Mouse (Mus musculus) thymus, adult 2 months (tissue): ENCODE results near the gene Dnajc27. TPM values are rescaled to one million over a fixed set of nuclear protein-coding genes. Genes with fewer than 3 reads are reported as not detected.

Experiments used
- DNase-seq: peaks from one replicate; pipeline ENCODE4 v3.0.0; 2021
- H3K27ac ChIP-seq: fragments of 200-500 bp; 2 replicates; pipeline ENCODE4 v1.5.1; 2012; ENCODE audit warnings: low read length, control low read depth; ENCODE audit not compliant: control insufficient read depth, insufficient read depth
- H3K27me3 ChIP-seq: fragments of 200-500 bp; 2 replicates; pipeline ENCODE4 v1.6.1; 2012; ENCODE audit warnings: mild to moderate bottlenecking, low read length, moderate library complexity, mixed read lengths; ENCODE audit not compliant: control insufficient read depth, insufficient read depth
- H3K36me3 ChIP-seq: fragments of 200-500 bp; 2 replicates; pipeline ENCODE4 v1.6.1; 2012; ENCODE audit warnings: mild to moderate bottlenecking, low read length, moderate library complexity; ENCODE audit not compliant: control insufficient read depth, insufficient read depth
- H3K4me1 ChIP-seq: fragments of 200-500 bp; replicated peaks from 2 replicates; pipeline ENCODE4 v1.6.1; 2012; ENCODE audit warnings: low read length; ENCODE audit not compliant: control insufficient read depth, insufficient read depth
- H3K4me3 ChIP-seq: fragments of 200-500 bp; 2 replicates; pipeline ENCODE4 v1.5.1; 2012; ENCODE audit warnings: mild to moderate bottlenecking, low read length, control low read depth, moderate library complexity; ENCODE audit not compliant: control insufficient read depth, insufficient read depth
- CTCF ChIP-seq: fragments of 200-500 bp; IDR thresholded peaks from 2 replicates; pipeline ENCODE4 v1.5.1; 2012; ENCODE audit warnings: mild to moderate bottlenecking, control low read depth, low read length, moderate library complexity, borderline replicate concordance; ENCODE audit not compliant: control insufficient read depth, poor library complexity, insufficient read depth; ENCODE audit errors: extremely low read depth
- POLR2A ChIP-seq: fragments of 200-500 bp; IDR thresholded peaks from 2 replicates; pipeline ENCODE4 v1.6.1; 2012; ENCODE audit warnings: mild to moderate bottlenecking, low read length, control low read depth, moderate library complexity; ENCODE audit not compliant: control insufficient read depth, poor library complexity, insufficient read depth; ENCODE audit errors: extremely low read depth
- WGBS: fragments of 180-500 bp; shearing (Covaris S2); methylation state at CpG from one replicate; pipeline ENCODE4 v1.1.7; 2018; 5-methylcytosine and 5-hydroxymethylcytosine counted together
- polyA plus RNA-seq: library from polyadenylated mRNA; depleted of rRNA; stranded (reverse); fragments of >200 nt; gene quantifications from 2 replicates; pipeline ENCODE4 v1.2.3, GENCODE M21; 2012

The Dnajc27 gene
- polyA plus RNA-seq, 1 experiment: 8.9 TPM

DNA sequence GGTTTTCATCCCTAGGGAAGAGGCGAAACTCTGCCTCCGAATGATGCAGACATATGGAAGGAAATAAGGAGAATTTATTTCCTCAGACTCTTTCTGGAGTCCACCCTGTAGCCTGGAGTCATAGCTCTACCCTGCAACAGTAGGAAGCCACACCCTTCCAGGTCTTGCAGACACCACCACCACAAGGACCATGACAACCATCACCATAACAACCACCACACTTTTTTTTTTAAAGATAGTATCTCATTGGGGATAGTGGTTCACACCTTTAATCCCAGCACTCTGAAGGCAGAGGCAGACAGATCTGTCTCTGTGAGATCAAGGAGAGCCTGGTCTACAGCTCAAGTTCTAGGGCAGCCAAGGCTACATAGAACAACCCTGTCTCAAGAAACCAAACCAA lies 16.9 kb upstream of the Dnajc27 start:
- Histone ChIP-seq H3K27me3 (no peaks in the 10 kb centered on the region), H3K27ac (no peak overlapping the region), H3K4me3 (no peak overlapping the region), H3K36me3 (no peaks in the 10 kb centered on the region), H3K4me1 (no peaks in the 10 kb centered on the region)
- TF ChIP-seq POLR2A (no peak), CTCF (no peak)
- no peak for DNase-seq
- 79% methylated on average over 2 of the region's 2 CpGs for WGBS

GRCm38 (mm10) chr12:4065944-4066343 lies 16.4 kb upstream of the Dnajc27 start:
- no peak overlapping the region for H3K4me3 ChIP-seq
- DNase-seq: no peak
- TF ChIP-seq POLR2A (no peak), CTCF (no peak)
- H3K27ac ChIP-seq: no peak overlapping the region
- H3K4me1 ChIP-seq: no peaks in the 10 kb centered on the region
- H3K36me3 ChIP-seq: no peaks in the 10 kb centered on the region
- H3K27me3 ChIP-seq: no peaks in the 10 kb centered on the region
- WGBS: 87% methylated on average over 8 of the region's 8 CpGs

GRCm38 (mm10) chr12:4066681-4067459 lies 15.5 kb upstream of the Dnajc27 start:
- Histone ChIP-seq H3K36me3 (no peaks in the 10 kb centered on the region), H3K27me3 (no peaks in the 10 kb centered on the region), H3K4me3 (no peak overlapping the region), H3K27ac (no peak overlapping the region), H3K4me1 (no peaks in the 10 kb centered on the region)
- DNase-seq: no peak
- WGBS: 88% methylated on average over 6 of the region's 6 CpGs
- TF ChIP-seq POLR2A (no peak), CTCF (no peak)

GRCm38 (mm10) chr12:4068551-4068950 lies 13.8 kb upstream of the Dnajc27 start:
- no peaks in the 10 kb centered on the region for H3K27me3 ChIP-seq
- WGBS: 87% methylated on average over 4 of the region's 4 CpGs
- H3K36me3 ChIP-seq: no peaks in the 10 kb centered on the region
- TF ChIP-seq POLR2A (no peak), CTCF (no peak)
- no peaks in the 10 kb centered on the region for H3K4me1 ChIP-seq
- no peak for DNase-seq
- H3K27ac ChIP-seq: no peak overlapping the region
- H3K4me3 ChIP-seq: no peak overlapping the region

DNA sequence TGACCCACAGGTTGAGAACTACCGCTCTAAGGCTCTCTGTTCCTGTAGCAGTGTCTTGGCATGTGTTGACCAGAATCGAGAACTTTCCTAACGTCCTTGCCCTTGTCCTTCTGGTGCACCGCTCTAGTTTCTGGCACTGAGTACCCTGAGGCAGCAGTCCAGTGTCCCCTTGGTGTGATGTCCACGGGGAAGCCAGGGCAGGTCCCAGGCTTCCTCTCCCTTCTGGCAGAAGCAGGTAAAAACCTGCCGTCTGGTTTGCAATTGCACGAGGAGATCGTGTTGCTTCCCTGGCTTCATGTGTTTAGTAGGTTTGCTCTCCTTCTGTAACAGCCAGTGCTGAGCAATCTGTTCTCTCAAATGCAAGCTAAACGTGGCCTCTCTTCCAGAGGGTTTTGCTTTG lies 10.7 kb upstream of the Dnajc27 start:
- no peak for DNase-seq
- 94% methylated on average over 9 of the region's 9 CpGs for WGBS

GRCm38 (mm10) chr12:4075407-4075806 lies 7.0 kb upstream of the Dnajc27 start:
- H3K4me3 ChIP-seq: no peak overlapping the region
- no peak for TF ChIP-seq CTCF
- TF ChIP-seq POLR2A: no peak
- no peaks in the 10 kb centered on the region for H3K36me3 ChIP-seq
- no peaks in the 10 kb centered on the region for H3K27me3 ChIP-seq
- no peak overlapping the region for H3K27ac ChIP-seq
- H3K4me1 ChIP-seq: no peaks in the 10 kb centered on the region
- WGBS: 89% methylated on average over 8 of the region's 8 CpGs
- DNase-seq: no peak

More for the DNA sequence above, 10.7 kb upstream of the Dnajc27 start:
- Histone ChIP-seq H3K36me3 (no peaks in the 10 kb centered on the region), H3K27ac (no peak overlapping the region), H3K4me3 (no peak overlapping the region), H3K27me3 (no peaks in the 10 kb centered on the region), H3K4me1 (no peaks in the 10 kb centered on the region)
- TF ChIP-seq POLR2A: no peak
- no peak for TF ChIP-seq CTCF

DNA sequence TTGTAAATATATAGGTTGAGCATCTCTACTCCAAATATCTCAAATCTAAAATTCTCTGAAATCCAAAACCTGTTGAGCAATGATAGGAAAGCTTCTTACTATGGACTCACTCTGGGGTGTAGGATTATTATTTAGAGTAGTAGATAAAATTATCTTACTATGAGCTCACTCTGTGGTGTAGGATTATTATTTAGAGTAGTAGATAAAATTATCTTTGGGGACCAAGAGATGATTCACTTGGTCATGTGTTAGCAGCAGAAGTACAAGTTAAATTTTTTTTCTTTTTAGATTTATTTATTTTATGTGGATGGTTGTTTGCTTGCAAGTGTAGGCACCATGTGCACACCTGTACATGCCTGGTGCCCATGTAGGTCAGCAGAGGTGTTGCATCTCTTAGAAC lies 6.0 kb upstream of the Dnajc27 start:
- Histone ChIP-seq H3K4me1 (no peaks in the 10 kb centered on the region), H3K4me3 (no peak overlapping the region), H3K36me3 (no peaks in the 10 kb centered on the region), H3K27ac (no peak overlapping the region), H3K27me3 (no peaks in the 10 kb centered on the region)
- no peak for DNase-seq
- TF ChIP-seq POLR2A (no peak), CTCF (no peak)
